Mouse (Mus musculus) splenic B cell, adult 2 months (primary cell): ENCODE measurements around the gene Iars2.
"Not testable (repeated sequence)": the region's sequence is repeated elsewhere in the genome, so short reads cannot be mapped to it uniquely, and the experiment has no call there.

Experiments used
- DNase-seq: peaks from one replicate; pipeline ENCODE4 v3.0.0-alpha.2; 2011; ENCODE audit warnings: low read depth, low spot score
- H3K27me3 ChIP-seq: 2 replicates; pipeline ENCODE4 v1.6.1; 2012; ENCODE audit warnings: mild to moderate bottlenecking, low read length, moderate library complexity, mixed read lengths; ENCODE audit not compliant: control insufficient read depth, poor library complexity, insufficient read depth, severe bottlenecking
- H3K36me3 ChIP-seq: 2 replicates; pipeline ENCODE4 v1.6.1; 2012; ENCODE audit warnings: mild to moderate bottlenecking, low read length, moderate library complexity, mixed read lengths; ENCODE audit not compliant: control insufficient read depth, poor library complexity, insufficient read depth, severe bottlenecking

The Iars2 gene

GRCm38 (mm10) chr1:185349741-185350140, 20.5 kb upstream of the Iars2 start:
- no peaks in the 10 kb centered on the region for H3K27me3 ChIP-seq
- DNase-seq: no peak
- H3K36me3 ChIP-seq: peaks cover 3% of the 10 kb centered on the region

GRCm38 (mm10) chr1:185346188-185346587, 17.0 kb upstream of the Iars2 start:
- peaks cover 5% of the 10 kb centered on the region for H3K36me3 ChIP-seq
- DNase-seq: peak; percentile 20
- no peaks in the 10 kb centered on the region for H3K27me3 ChIP-seq

GRCm38 (mm10) chr1:185343422-185343821, 14.2 kb upstream of the Iars2 start:
- peak; percentile 19 for DNase-seq
- Histone ChIP-seq H3K27me3 (no peaks in the 10 kb centered on the region), H3K36me3 (peaks cover 5% of the 10 kb centered on the region)

GRCm38 (mm10) chr1:185342441-185342840, 13.2 kb upstream of the Iars2 start:
- H3K27me3 ChIP-seq: no peaks in the 10 kb centered on the region
- H3K36me3 ChIP-seq: peaks cover 4% of the 10 kb centered on the region
- DNase-seq: no peak

GRCm38 (mm10) chr1:185336535-185336934, 7.3 kb upstream of the Iars2 start:
- no peak for DNase-seq
- no peaks in the 10 kb centered on the region for H3K27me3 ChIP-seq
- no peaks in the 10 kb centered on the region for H3K36me3 ChIP-seq

GRCm38 (mm10) chr1:185335231-185335765, 6.1 kb upstream of the Iars2 start:
- H3K27me3 ChIP-seq: no peaks in the 10 kb centered on the region
- DNase-seq: no peak
- H3K36me3 ChIP-seq: no peaks in the 10 kb centered on the region

GRCm38 (mm10) chr1:185334136-185334535, 4.9 kb upstream of the Iars2 start:
- no peak for DNase-seq
- no peaks in the 10 kb centered on the region for H3K27me3 ChIP-seq
- no peaks in the 10 kb centered on the region for H3K36me3 ChIP-seq

- no peak for DNase-seq
- Histone ChIP-seq H3K36me3 (no peaks in the 10 kb centered on the region), H3K27me3 (no peaks in the 10 kb centered on the region)
Observed at GRCm38 (mm10) chr1:185333651-185334050, 4.5 kb upstream of the Iars2 start.

- no peaks in the 10 kb centered on the region for H3K27me3 ChIP-seq
- peak; percentile 90 for DNase-seq
- no peaks in the 10 kb centered on the region for H3K36me3 ChIP-seq
Observed at GRCm38 (mm10) chr1:185331983-185332430, 2.8 kb upstream of the Iars2 start, which contains the start of gene Bpnt1. TSS of gene Bpnt1 (plus strand) at chr1:185332149.

- H3K27me3 ChIP-seq: no peaks in the 10 kb centered on the region
- DNase-seq: no peak
Observed at GRCm38 (mm10) chr1:185331364-185331763, 2.2 kb upstream of the Iars2 start.

GRCm38 (mm10) chr1:185329851-185330250, 655 bp upstream of the Iars2 start:
- Histone ChIP-seq H3K27me3 (no peaks in the 10 kb centered on the region), H3K36me3 (peaks cover 2% of the 10 kb centered on the region)
- no peak for DNase-seq

More at GRCm38 (mm10) chr1:185331364-185331763, 2.2 kb upstream of the Iars2 start:
- peaks cover under 1% of the 10 kb centered on the region for H3K36me3 ChIP-seq

GRCm38 (mm10) chr1:185327754-185328345, 1.3 kb downstream of the Iars2 start:
- not testable (repeated sequence) for H3K36me3 ChIP-seq, DNase-seq, H3K27me3 ChIP-seq

GRCm38 (mm10) chr1:185315846-185316568, 13.2 kb downstream of the Iars2 start:
- no peaks in the 10 kb centered on the region for H3K27me3 ChIP-seq
- no peak for DNase-seq
- H3K36me3 ChIP-seq: peaks cover 19% of the 10 kb centered on the region

GRCm38 (mm10) chr1:185314546-185314945, 14.7 kb downstream of the Iars2 start:
- DNase-seq: no peak
- Histone ChIP-seq H3K36me3 (peaks cover 17% of the 10 kb centered on the region), H3K27me3 (no peaks in the 10 kb centered on the region)

- DNase-seq: no peak
- no peaks in the 10 kb centered on the region for H3K27me3 ChIP-seq
Observed at GRCm38 (mm10) chr1:185311949-185312348, 17.2 kb downstream of the Iars2 start.

More at GRCm38 (mm10) chr1:185311949-185312348, 17.2 kb downstream of the Iars2 start:
- peaks cover 17% of the 10 kb centered on the region for H3K36me3 ChIP-seq
